Comparison of ENCODE assay signal across 27 mouse cellular contexts in the genomic region with DNA sequence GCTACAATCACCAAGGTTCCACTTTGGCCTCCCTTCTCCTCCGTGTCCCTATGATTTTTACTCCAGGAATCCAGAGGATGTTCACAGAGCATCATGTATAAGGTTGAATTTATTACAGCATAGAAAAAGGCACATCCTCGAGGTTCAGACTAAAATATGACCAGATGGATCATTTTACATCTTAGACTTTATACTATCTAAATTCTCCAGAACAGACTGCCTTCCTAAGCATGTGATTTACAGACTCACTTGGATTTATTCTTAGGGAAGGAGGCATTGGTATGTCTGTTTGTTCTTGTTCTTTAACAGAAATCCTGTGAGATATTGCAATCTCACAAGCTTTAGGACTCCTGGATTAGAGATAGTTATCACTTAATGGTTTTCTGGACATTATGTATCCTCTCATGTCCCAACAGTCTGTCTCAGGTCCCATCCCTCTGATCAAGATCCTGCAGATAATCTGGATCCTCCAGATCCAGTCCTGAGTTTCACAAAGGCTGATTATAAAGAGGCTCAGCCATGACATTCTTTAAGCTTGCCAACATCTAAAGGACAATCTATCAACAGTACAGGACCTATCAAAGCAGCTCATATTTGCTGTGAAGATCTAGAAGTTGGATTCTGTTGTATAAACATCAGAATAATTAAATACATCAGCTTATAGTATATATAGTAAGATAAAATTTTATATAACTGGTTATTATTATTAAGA.
DNase-seq lines count a peak whose midpoint lies in the region; ATAC-seq and TF ChIP-seq lines count a peak whose summit lies in the region.
"Had no signal": no experiment of that assay in that cellular context is flagged by ENCODE, and none has a peak within 500 bp of the region (broad histone marks: within the 10 kb centered on the region; RNA-seq: fewer than 3 reads in every experiment).

No protein-coding gene starts in this region.

- no peak for TF ChIP-seq EP300 in stomach, postnatal 0 days (optimal IDR thresholded peaks at IDR 0.05)

- no peaks in the 10 kb centered on the region for H3K9me3 ChIP-seq in intestine, embryonic 15.5 days
- no peaks in the 10 kb centered on the region for H3K9me3 ChIP-seq in stomach, postnatal 0 days (ENCODE audit: control insufficient read depth, low read length)
- H3K9me3 ChIP-seq: hindbrain, embryonic 10.5 days; limb, embryonic 13.5 days; neural tube, embryonic 13.5 days had no signal

- no peak for TF ChIP-seq CTCF in layer of hippocampus, adult 2 months (conservative IDR thresholded peaks at IDR 0.05)
- no peak for TF ChIP-seq CTCF in stomach, postnatal 0 days (IDR thresholded peaks at IDR 0.05; ENCODE audit: low read depth)

- H3K36me3 ChIP-seq in intestine, embryonic 15.5 days, result no peaks in the 10 kb centered on the region
- H3K36me3 ChIP-seq in stomach, postnatal 0 days (ENCODE audit: control insufficient read depth, insufficient read depth, low read length), result no peaks in the 10 kb centered on the region
- H3K36me3 ChIP-seq: G1E; hindbrain, embryonic 10.5 days; limb, embryonic 13.5 days; neural tube, embryonic 13.5 days had no signal

- H3K27ac ChIP-seq in layer of hippocampus, adult 2 months, result 0 out of 2 replicates have a peak overlapping the region, but pooled peaks have one; percentile 23
- peak overlapping the region; percentile 78 for H3K27ac ChIP-seq in intestine, embryonic 15.5 days
- peak overlapping the region; percentile 53 for H3K27ac ChIP-seq in stomach, postnatal 0 days (replicated peaks)
- H3K27ac ChIP-seq: hindbrain, embryonic 10.5 days; limb, embryonic 13.5 days; neural tube, embryonic 13.5 days had no signal

- DNase-seq in frontal cortex, postnatal 25 days (ENCODE audit: low spot score in 2 of 2), result no peak
- no peak for DNase-seq in layer of hippocampus, adult 2 months (ENCODE audit: low spot score in 2 of 2)
- no peak for DNase-seq in layer of hippocampus, adult 8-10 months (ENCODE audit: low spot score in 2 of 2)
- no peak for DNase-seq in stomach, postnatal 0 days (ENCODE audit: low spot score)
- DNase-seq: adrenal gland, adult 8-10 months; cerebellum, adult 11 months; cerebellum, adult 9-10 months; cerebellum, postnatal 36 days; gastrocnemius, postnatal 10 days; heart, postnatal 14 days; kidney, adult 18-20 months; kidney, postnatal 25 days; lung, postnatal 14 days; retina, postnatal 1 day; right cerebral cortex, postnatal 14 days; thymus, postnatal 4 days had no signal

- no peak overlapping the region for H3K9ac ChIP-seq in intestine, embryonic 15.5 days
- no peak overlapping the region for H3K9ac ChIP-seq in stomach, postnatal 0 days (ENCODE audit: low read length)
- H3K9ac ChIP-seq: limb, embryonic 13.5 days; neural tube, embryonic 13.5 days had no signal

- peak; percentile 87 for ATAC-seq in frontal cortex, adult (ENCODE audit: low TSS enrichment)
- peak; percentile 51; the same call in 1 of the 2 replicates for ATAC-seq in intestine, embryonic 15.5 days
- ATAC-seq in stomach, postnatal 0 days (ENCODE audit: low FRiP score, low TSS enrichment), result no peak
- no peak for ATAC-seq in monocyte, adult 5-6 weeks (replicated peaks; ENCODE audit: insufficient number of reproducible peaks, low FRiP score, low TSS enrichment, poor library complexity, severe bottlenecking)
- ATAC-seq: forebrain, embryonic 14.5 days; hindbrain, embryonic 16.5 days had no signal

- H3K27me3 ChIP-seq in intestine, embryonic 15.5 days (replicated peaks), result no peaks in the 10 kb centered on the region
- no peaks in the 10 kb centered on the region for H3K27me3 ChIP-seq in stomach, postnatal 0 days (ENCODE audit: control insufficient read depth, insufficient read depth, low read length)
- H3K27me3 ChIP-seq: limb, embryonic 13.5 days; neural tube, embryonic 13.5 days had no signal

- H3K4me1 ChIP-seq in intestine, embryonic 15.5 days (replicated peaks), result no peaks in the 10 kb centered on the region
- H3K4me1 ChIP-seq in stomach, postnatal 0 days (replicated peaks; ENCODE audit: control insufficient read depth, insufficient read depth), result no peaks in the 10 kb centered on the region
- H3K4me1 ChIP-seq: limb, embryonic 13.5 days; neural tube, embryonic 13.5 days had no signal

- H3K4me3 ChIP-seq in layer of hippocampus, adult 2 months, result no peak overlapping the region
- no peak overlapping the region for H3K4me3 ChIP-seq in intestine, embryonic 15.5 days (replicated peaks)
- no peak overlapping the region for H3K4me3 ChIP-seq in stomach, postnatal 0 days (ENCODE audit: low read depth, low read length)
- H3K4me3 ChIP-seq: hindbrain, embryonic 10.5 days; limb, embryonic 13.5 days; neural tube, embryonic 13.5 days had no signal

- WGBS in intestine, embryonic 15.5 days, result 32% methylated on average over 2 of the region's 2 CpGs
- 35% methylated on average over 2 of the region's 2 CpGs for WGBS in stomach, postnatal 0 days

- no peak overlapping the region for H3K4me2 ChIP-seq in intestine, embryonic 15.5 days (replicated peaks)
- no peak overlapping the region for H3K4me2 ChIP-seq in stomach, postnatal 0 days (replicated peaks; ENCODE audit: low read depth)
- H3K4me2 ChIP-seq: limb, embryonic 13.5 days; liver, embryonic 11.5 days; midbrain, embryonic 11.5 days; neural tube, embryonic 13.5 days had no signal

Comparison
In these comparisons a context has a peak if more than half of its experiments do, and no peak if none do; other contexts are left out.
1. ATAC-seq: peak in frontal cortex, adult (single experiment) and intestine, embryonic 15.5 days (single experiment); none in stomach, postnatal 0 days (single experiment) and monocyte, adult 5-6 weeks (single experiment).
2. H3K27ac ChIP-seq: peak in every context shown above with its lines; median percentile 78 in intestine, embryonic 15.5 days; 53 in stomach, postnatal 0 days; 23 in layer of hippocampus, adult 2 months.